Mouse (Mus musculus) cerebellum, adult (tissue): ENCODE results near the gene Pate2.
"Not testable (repeated sequence)": the region's sequence is repeated elsewhere in the genome, so short reads cannot be mapped to it uniquely, and the experiment has no call there.

ENCODE experiments used
- ATAC-seq: cut with Nextera tagmentation; 2 replicates; pipeline ENCODE4 v1.9.2; 2017; ENCODE audit warnings: mild to moderate bottlenecking, moderate library complexity, mixed read lengths; ENCODE audit not compliant: insufficient number of reproducible peaks, low FRiP score, low TSS enrichment

Pate2 gene

DNA sequence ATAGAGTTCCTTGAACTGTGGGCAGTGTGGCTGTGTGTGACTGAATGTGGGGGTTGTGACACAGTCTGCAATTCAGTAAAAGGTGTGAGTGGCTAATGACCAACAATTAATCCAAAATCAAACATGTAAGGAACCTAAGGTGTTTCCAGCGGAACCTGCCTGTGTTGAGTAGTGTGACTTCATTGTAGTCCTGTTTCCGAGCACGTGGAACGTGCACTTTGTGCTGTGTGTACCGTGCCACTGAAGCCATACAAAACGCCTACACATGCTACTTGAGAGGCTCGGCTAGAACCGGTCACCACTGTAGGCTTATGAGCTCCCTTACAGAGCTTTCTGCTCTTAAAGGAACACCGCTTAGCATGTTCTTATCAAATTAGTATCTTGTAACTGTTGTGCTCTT lies 21.6 kb upstream of the Pate2 start:
- no peak for ATAC-seq

DNA sequence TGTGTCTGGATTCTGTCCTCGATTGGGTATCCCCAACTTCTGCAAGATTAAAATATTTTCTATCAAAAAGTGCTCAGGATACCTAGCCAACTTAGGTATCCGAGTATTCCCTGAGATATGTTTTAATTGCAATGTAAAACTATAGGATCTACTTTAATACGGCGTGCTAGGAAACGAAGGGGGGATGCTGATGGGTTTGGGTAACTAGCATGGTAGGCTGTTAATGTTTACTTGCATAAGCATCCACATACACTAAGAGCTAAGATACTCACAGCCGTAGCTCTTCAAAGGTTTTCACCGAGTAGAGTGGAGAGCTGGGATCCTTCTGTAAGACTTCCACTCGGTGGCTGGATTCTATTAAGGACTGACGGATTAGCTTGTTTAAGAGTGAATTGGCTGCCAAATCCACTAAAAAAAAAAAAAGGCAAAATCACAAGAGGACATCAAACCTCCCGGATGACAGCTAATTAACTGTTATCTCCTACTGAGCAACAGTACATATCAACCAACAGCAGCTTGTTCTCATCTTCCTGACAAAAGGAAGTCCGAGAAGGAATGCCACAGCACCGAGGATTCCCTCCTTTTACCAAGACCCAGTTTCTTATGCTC lies 13.5 kb upstream of the Pate2 start:
- no peak for ATAC-seq

DNA sequence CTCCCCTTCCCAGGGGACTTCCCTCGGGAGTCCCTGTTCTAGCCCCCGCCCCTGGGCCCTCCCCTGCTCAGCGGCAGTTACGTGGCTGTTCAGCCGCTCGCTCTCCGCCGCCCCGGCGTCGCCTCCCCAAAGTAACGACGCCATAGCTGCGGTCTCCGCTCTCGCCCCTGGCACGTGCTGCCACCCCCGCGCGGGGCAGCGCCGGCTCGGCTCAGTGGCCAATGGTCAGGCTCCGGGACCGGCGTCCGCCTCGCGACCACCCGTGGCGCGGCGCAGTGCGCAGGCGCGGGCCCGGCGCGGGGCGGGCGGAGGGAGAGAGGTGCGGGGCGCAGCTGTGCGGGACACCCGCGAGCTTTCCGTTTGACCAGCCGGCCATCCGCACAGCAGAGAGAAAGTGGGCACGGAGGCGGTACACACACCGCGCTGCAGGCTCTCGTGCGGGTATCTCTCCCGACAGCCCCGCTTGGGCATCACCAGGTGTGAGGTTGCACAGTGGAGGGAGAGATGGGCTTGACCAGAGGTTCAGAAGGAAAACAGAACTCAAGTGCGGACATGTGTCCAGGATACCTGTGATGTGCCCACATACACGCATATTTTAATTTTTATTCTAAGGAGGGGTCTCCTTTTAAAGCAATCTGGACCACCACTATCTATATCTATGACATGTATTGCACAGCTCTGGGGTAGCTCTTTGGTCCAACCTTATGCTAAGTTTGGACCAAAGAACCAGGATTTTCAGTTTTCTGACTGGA lies 11.7 kb upstream of the Pate2 start, which contains the start of the genes Ddx25 and Pus3:
Gene Ddx25, minus strand, starts transcription at position 272 of the 752 bp plus-strand sequence.
Gene Pus3, plus strand, starts transcription at position 339 of the 752 bp plus-strand sequence.
- ATAC-seq, result peak; percentile 78

DNA sequence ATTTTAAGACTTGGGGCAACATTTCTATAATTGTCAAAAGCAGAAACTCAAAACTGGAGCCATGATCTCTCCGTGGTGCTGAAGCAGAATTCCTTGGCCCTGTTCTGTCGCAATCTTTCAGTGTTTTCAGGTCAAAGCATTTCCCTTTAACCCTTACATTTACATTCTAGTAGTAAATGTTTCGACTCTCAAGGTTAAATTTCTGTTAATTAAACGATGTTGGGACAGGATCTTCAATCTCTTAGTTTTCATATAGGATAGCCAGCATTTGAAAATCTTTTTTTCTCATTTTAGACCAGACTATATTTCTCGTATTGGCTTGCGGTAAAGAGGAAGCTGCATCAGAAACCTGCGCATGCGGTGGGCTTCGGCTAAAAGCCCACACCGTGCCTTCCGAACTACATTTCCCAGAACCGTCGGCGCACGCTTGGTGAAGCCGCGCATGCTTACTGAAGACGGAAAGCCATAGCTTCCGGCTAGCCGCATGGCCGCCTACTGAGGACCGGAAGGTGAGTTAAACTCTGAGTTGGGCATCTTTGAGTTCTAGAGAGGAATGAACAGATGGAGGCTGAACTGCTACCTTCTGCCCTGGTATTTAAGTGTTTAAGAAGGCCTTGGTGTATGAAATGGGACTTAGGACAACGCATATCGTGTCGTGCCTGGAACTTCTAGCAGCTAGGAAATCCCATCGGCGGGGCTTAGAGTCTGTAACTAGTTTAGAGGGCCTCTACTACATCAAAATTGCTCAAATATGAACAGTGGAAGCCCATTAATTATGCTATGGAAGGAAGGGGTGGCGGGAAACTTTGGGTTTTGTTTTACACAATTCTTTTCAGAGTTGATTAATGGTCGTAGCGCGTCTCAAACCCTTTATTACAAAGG lies 10.8 kb upstream of the Pate2 start:
- ATAC-seq, result peak; percentile 83

GRCm38 (mm10) chr9:35561076-35561475 lies 9.0 kb upstream of the Pate2 start:
- no peak for ATAC-seq

GRCm38 (mm10) chr9:35561583-35561982 lies 8.5 kb upstream of the Pate2 start:
- ATAC-seq, result no peak

DNA sequence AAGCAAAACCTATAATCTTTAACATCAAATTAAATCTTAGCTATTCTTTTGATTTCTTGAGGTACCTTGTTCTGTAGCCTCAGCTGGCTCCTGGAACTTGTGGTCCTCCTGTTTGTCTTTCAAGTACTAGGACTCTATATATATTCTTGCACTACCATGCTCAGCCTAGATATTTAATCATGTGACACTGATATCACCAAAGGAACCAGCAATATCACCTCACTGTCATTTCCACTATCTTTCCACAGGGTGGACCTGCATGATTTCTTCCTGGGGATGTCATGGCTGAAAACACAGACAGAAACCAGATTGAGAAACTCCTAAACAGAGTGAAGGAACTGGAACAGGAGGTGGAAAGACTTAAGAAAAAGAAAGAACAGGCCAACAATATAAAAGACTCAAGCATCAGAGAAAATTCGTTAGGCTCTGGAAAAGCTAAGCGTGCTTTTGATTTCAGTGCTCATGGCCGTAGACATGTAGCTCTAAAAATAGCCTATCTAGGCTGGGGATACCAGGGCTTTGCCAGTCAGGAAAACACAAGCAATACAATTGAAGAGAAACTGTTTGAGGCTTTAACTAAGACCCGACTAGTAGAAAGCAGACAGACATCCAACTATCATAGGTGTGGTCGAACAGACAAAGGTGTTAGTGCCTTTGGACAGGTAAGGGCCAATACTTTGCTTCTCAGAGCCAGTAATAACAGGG lies 5.4 kb upstream of the Pate2 start:
- no peak for ATAC-seq

GRCm38 (mm10) chr9:35567995-35568394 lies 2.1 kb upstream of the Pate2 start:
- ATAC-seq, result no peak

DNA sequence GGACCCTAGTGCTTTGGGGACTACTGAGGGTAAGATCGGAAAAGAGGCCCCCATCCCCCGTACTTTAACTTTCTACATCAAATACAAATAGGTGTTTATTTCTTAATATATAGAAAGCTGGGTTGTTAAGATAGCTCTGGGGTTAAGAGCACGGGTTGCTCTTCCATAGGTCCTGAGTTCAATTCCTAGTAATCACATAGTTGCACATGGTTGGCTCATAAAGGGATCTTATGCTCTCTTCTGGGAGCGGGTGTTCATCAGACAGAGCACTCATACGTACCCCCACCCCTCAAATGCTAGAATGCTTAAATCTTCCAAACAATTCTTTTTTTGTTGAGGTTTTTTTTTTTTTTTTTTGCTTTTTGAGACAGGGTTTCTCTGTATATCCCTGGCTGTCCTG lies 579 bp downstream of the Pate2 start:
- ATAC-seq, result no peak

DNA sequence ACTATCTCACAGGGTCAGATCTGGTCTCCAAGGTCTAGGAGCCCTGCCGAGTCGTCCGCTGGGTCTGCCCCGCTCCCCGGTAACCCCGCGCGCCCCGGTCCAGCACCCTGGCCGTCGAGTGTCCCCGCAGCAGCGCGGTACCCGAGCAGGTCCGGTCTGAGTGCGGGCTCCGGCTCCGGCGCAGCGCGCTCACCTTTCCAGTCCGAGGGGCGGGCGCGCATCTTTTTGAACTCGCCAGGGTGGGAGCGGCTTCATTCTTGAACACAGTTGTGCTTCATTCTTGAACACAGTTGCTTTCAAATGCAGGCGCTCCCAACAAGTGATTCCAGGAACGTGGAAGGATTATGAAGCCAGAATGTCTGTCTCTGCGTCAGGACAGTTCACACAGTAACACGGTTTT lies 4.3 kb downstream of the Pate2 start:
- no peak for ATAC-seq

DNA sequence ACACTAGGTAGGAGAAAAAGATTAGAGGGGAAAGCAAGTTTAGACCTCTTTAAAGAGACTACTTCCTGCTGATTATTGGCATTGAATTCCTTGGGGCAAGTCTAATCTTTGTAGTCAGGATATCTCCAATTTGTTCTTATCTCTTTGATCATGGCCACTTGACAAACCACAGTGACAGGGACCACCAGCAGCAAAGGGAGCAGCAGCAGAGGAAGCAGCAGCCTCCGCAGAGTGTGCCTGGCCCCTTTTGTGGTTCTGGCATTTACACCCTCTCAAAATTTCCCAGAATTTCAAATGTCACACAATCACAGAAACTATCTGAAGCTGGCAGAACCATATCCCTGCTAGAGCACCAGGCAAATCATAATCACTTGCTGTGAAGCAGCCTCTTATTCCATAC lies 17.6 kb downstream of the Pate2 start:
- ATAC-seq, result no peak

DNA sequence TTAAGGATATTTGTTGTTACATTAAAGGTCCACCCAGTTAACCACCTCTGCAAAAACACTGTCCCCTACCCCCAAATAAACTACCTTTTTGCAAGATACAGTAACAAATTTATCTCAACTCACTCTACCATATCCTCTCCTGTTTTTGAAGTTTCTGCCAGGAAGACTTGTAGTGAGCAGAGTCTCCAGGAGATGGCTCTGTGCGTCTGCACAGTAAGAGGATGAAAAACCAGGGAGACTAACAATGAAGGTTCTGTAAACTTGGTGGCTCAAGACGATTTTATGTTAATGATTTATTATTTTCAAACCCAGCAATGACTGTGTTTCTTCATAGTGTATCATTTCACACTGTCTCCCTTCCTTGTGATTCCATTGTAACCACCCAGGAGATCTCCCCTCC lies 22.8 kb downstream of the Pate2 start:
- no peak for ATAC-seq

DNA sequence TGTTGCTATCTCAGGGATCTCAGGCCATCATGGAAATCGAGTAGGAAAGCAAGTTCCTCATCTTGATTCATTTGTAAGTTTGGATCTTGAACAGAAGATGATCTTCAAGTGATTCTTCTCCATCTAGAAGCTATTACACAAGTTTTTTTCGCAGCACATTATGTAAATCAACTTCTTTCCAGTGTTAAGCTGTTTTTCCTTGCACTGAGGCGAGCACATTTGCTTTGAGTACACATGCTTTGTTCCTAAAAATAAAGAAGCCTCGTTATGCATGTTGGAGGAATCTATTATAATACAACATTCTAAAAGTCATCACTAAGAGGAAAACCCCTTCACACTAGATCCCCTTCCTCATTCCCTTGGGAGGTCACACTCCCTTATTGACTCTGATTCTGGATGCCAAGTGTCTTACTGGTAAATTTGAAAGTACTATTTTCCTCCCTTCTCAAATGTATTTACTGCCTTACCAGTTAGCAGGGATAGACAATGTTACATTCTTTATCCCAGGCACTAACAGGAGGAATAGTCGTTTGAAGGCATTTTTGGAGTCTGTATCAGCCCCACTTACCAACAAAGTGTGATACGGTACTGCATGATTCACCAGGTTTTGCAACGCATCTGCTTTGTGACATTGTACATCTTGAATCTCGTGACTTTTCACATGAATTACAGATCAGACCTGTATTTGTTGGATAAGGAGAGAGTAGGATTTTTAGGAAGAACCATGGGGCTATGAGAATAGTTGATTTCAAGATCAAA lies 37.7 kb downstream of the Pate2 start:
- ATAC-seq, result no peak

DNA sequence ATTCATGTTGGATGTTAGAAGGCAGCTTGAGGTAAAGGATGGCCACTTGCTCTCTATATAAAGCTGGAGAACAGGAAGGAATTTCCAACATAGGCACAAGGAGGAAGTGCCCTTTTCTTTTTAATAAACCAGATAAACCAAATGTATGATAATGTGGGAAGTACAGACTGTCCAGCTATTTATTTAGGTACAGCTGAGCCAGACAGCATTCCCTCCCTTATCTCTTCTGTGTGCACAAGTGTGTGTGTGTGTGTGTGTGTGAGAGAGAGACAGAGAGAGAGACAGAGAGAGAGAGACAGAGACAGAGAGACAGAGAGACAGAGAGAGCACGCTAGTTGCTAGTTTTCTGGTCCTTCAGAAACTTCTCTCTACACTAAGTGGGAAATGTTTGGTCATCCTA lies 41.8 kb downstream of the Pate2 start, which contains the start of gene Pate4:
Gene Pate4, minus strand, starts transcription at position 101 of the 400 bp plus-strand sequence.
- no peak for ATAC-seq

- ATAC-seq, result no peak
Measured at GRCm38 (mm10) chr9:35614005-35614404, 43.9 kb downstream of the Pate2 start.

DNA sequence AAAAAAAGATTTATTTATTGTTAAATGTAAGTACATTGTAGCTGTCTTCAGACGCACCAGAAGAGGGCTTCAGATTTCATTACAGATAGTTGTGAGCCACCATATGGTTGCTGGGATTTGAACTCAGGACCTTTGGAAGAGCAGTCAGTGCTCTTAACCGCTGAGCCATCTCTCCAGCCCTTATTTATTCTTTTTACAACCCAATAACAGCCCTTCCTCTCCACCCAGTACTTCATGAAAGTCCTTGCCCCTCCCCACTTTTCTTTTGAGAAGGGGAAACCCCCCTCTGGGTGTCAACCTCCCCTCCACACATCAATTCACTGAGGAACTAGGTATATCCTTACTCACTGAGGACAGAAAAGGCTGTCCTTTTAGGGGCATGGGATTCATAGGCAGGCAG lies 46.7 kb downstream of the Pate2 start:
- not testable (repeated sequence) for ATAC-seq

GRCm38 (mm10) chr9:35632981-35633380 lies 62.9 kb downstream of the Pate2 start:
- no peak for ATAC-seq

- no peak for ATAC-seq
Measured at GRCm38 (mm10) chr9:35648102-35648501, 78.0 kb downstream of the Pate2 start, which contains the start of gene Pate3. Pate3 (minus strand) TSS chr9:35648202.

DNA sequence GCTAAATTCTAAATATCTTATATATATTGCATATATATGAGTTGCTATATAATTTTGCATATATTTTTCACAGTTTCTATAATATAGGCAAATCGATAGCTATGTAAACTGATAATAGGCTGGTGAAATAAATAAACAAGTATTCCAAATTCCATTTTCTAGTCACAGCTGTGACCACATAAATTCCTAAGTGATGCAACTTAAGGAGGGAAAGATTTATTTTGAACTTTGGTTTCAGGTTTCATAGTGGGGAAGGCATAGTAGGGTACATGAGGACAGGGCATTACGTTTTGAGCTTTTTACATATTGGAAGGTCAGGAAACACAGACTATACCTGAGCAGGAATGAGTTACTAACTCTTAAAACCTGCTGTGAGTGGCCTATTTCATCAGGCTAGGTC lies 103.5 kb downstream of the Pate2 start:
- no peak for ATAC-seq

- ATAC-seq, result no peak
Measured at GRCm38 (mm10) chr9:35687013-35687412, 116.9 kb downstream of the Pate2 start, which contains the start of gene Pate1. Pate1 (minus strand) TSS chr9:35687390.
